Mouse (Mus musculus): Measurements from ENCODE around the gene Lrch4. TPM values are rescaled to one million over a fixed set of nuclear protein-coding genes. Genes with fewer than 3 reads are reported as not detected.
"Not testable (repeated sequence)": the region's sequence is repeated elsewhere in the genome, so short reads cannot be mapped to it uniquely, and the experiment has no call there.

Lrch4 gene
- total and polyA plus RNA-seq, 2 experiments from 2014 or later = 13.1 to 14.5 TPM

DNA sequence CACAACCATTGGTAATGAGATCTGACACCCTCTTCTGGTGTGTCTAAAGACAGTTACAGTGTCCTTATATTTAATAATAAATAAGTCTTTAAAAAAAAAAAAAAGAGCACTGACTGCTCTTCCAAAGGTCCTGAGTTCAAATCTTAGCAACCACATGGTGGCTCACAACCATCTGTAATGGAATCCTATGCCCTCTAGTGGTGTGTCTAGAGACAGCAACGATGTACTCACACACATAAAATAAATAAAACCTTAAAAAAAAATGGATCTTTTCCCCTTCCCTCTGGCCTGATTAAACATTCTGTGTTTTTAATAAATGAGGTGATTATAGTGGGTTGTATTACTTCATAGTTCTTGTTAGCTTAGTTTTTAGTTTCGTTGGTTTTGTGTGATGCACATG lies 14.0 kb upstream of the Lrch4 start:
- not testable (repeated sequence) for H3K4me3 ChIP-seq (ENCODE audit: low read depth, low read length); H3K27ac ChIP-seq (ENCODE audit: low read depth, low read length); H3K9ac ChIP-seq (replicated peaks; ENCODE audit: low read length, poor library complexity, severe bottlenecking); DNase-seq (ENCODE audit: low spot score); H3K36me3 ChIP-seq (ENCODE audit: insufficient read depth, low read length); H3K4me2 ChIP-seq (ENCODE audit: low read depth, low read length, poor library complexity, severe bottlenecking); H3K27me3 ChIP-seq (ENCODE audit: insufficient read depth, low read length); H3K4me1 ChIP-seq (ENCODE audit: insufficient read depth, low read length); H3K9me3 ChIP-seq (ENCODE audit: low read length); ATAC-seq (ENCODE audit: low FRiP score)
- TF ChIP-seq CTCF (IDR thresholded peaks at IDR 0.05) = peak; percentile 14; the same call in 1 of the 2 replicates
- 93% methylated on average over 2 of the region's 2 CpGs for WGBS

DNA sequence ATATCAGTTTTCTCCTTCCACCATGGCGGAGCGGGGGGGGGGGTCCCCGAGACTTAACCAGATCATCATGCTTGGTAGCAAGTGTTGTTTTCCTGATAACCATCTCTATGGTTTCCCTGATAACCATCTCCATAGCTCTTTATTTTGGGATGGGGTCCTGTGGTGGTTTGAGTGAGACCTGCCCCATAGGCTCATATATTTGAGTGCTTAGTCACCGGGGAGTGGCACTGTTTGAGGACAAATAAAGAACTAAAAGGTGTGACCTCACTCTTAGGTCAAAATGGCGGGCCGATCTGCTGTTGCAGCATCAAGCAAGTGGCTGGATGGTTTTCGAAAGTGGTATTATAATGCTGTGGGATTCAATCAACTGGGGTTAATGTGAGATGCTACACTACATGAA lies 13.6 kb upstream of the Lrch4 start:
- Histone ChIP-seq H3K36me3 (ENCODE audit: insufficient read depth, low read length) (no peaks in the 10 kb centered on the region), H3K9ac (replicated peaks; ENCODE audit: low read length, poor library complexity, severe bottlenecking) (no peak overlapping the region), H3K4me3 (ENCODE audit: low read depth, low read length) (no peak overlapping the region), H3K27ac (ENCODE audit: low read depth, low read length) (no peak overlapping the region), H3K27me3 (ENCODE audit: insufficient read depth, low read length) (no peaks in the 10 kb centered on the region), H3K9me3 (ENCODE audit: low read length) (no peaks in the 10 kb centered on the region), H3K4me1 (ENCODE audit: insufficient read depth, low read length) (no peaks in the 10 kb centered on the region), H3K4me2 (ENCODE audit: low read depth, low read length, poor library complexity, severe bottlenecking) (no peak overlapping the region)
- 87% methylated on average over 7 of the region's 7 CpGs for WGBS
- no peak for ATAC-seq (ENCODE audit: low FRiP score)
- TF ChIP-seq CTCF (IDR thresholded peaks at IDR 0.05) = no peak
- no peak for DNase-seq (ENCODE audit: low spot score)

- no peaks in the 10 kb centered on the region for H3K27me3 ChIP-seq (ENCODE audit: insufficient read depth, low read length)
- no peak overlapping the region for H3K27ac ChIP-seq (ENCODE audit: low read depth, low read length)
- no peak overlapping the region for H3K4me2 ChIP-seq (ENCODE audit: low read depth, low read length, poor library complexity, severe bottlenecking)
- H3K36me3 ChIP-seq (ENCODE audit: insufficient read depth, low read length) = no peaks in the 10 kb centered on the region
- no peak overlapping the region for H3K9ac ChIP-seq (replicated peaks; ENCODE audit: low read length, poor library complexity, severe bottlenecking)
- no peak for TF ChIP-seq CTCF (IDR thresholded peaks at IDR 0.05)
- H3K4me1 ChIP-seq (ENCODE audit: insufficient read depth, low read length) = no peaks in the 10 kb centered on the region
- no peak for DNase-seq (ENCODE audit: low spot score)
- ATAC-seq (ENCODE audit: low FRiP score) = no peak
- WGBS = 88% methylated on average over 11 of the region's 11 CpGs
- no peaks in the 10 kb centered on the region for H3K9me3 ChIP-seq (ENCODE audit: low read length)
- H3K4me3 ChIP-seq (ENCODE audit: low read depth, low read length) = no peak overlapping the region
These were observed 4.9 kb upstream of the Lrch4 start for GRCm38 (mm10) chr5:137623937-137624530.

- Histone ChIP-seq H3K27me3 (ENCODE audit: insufficient read depth, low read length) (no peaks in the 10 kb centered on the region), H3K27ac (ENCODE audit: low read depth, low read length) (peak overlapping the region; percentile 72), H3K36me3 (ENCODE audit: insufficient read depth, low read length) (no peaks in the 10 kb centered on the region), H3K9ac (replicated peaks; ENCODE audit: low read length, poor library complexity, severe bottlenecking) (peak overlapping the region; percentile 50), H3K9me3 (ENCODE audit: low read length) (no peaks in the 10 kb centered on the region), H3K4me3 (ENCODE audit: low read depth, low read length) (peak overlapping the region; percentile 43), H3K4me1 (ENCODE audit: insufficient read depth, low read length) (peaks cover 10% of the 10 kb centered on the region), H3K4me2 (ENCODE audit: low read depth, low read length, poor library complexity, severe bottlenecking) (peak overlapping the region; percentile 59)
- DNase-seq (ENCODE audit: low spot score) (no peak), ATAC-seq (ENCODE audit: low FRiP score) (no peak)
- peak; percentile 31; the same call in 1 of the 2 replicates for TF ChIP-seq CTCF (IDR thresholded peaks at IDR 0.05)
- 2% methylated on average over 9 of the region's 9 CpGs for WGBS
These were observed 930 bp upstream of the Lrch4 start for GRCm38 (mm10) chr5:137627991-137628390.

DNA sequence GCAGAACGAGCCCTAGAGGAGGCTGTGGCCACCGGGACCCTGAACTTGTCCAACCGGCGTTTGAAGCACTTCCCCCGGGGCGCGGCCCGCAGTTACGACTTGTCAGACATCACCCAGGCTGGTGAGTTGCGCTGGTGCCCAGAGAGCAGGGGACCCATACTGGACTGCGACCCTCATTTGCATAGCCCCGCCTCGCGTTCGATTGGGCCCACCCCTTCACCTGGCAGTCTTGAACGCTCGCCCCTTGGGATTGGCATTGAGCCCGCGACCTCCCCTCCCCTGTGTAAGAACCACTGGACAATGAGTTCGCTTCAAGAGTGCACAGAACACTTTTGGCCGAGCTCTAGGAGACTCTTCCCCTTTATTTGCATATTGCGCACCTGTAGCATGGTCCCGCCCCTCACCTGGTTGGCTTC lies 393 bp downstream of the Lrch4 start:
- peak overlapping the region; percentile 92 for H3K4me3 ChIP-seq (ENCODE audit: low read depth, low read length)

GRCm38 (mm10) chr5:137629906-137630545 lies 1.1 kb downstream of the Lrch4 start:
- Histone ChIP-seq H3K4me3 (ENCODE audit: low read depth, low read length) (peak overlapping the region; percentile 92), H3K9me3 (ENCODE audit: low read length) (no peaks in the 10 kb centered on the region), H3K4me1 (ENCODE audit: insufficient read depth, low read length) (peaks cover 10% of the 10 kb centered on the region), H3K27ac (ENCODE audit: low read depth, low read length) (no peak overlapping the region), H3K27me3 (ENCODE audit: insufficient read depth, low read length) (no peaks in the 10 kb centered on the region), H3K9ac (replicated peaks; ENCODE audit: low read length, poor library complexity, severe bottlenecking) (0 out of 2 replicates have a peak overlapping the region, but pooled peaks have one; percentile 14), H3K36me3 (ENCODE audit: insufficient read depth, low read length) (peaks cover 10% of the 10 kb centered on the region), H3K4me2 (ENCODE audit: low read depth, low read length, poor library complexity, severe bottlenecking) (peak overlapping the region; percentile 89)
- DNase-seq (ENCODE audit: low spot score) = no peak
- no peak for TF ChIP-seq CTCF (IDR thresholded peaks at IDR 0.05)
- ATAC-seq (ENCODE audit: low FRiP score) = no peak
- 27% methylated on average over 6 of the region's 6 CpGs for WGBS

More for the DNA sequence above, 393 bp downstream of the Lrch4 start:
- no peak for TF ChIP-seq CTCF (IDR thresholded peaks at IDR 0.05)
- DNase-seq (ENCODE audit: low spot score) = peak; percentile 38
- peak overlapping the region; percentile 89 for H3K4me2 ChIP-seq (ENCODE audit: low read depth, low read length, poor library complexity, severe bottlenecking)
- H3K9me3 ChIP-seq (ENCODE audit: low read length) = no peaks in the 10 kb centered on the region
- no peaks in the 10 kb centered on the region for H3K27me3 ChIP-seq (ENCODE audit: insufficient read depth, low read length)
- H3K9ac ChIP-seq (replicated peaks; ENCODE audit: low read length, poor library complexity, severe bottlenecking) = peak overlapping the region; percentile 80
- ATAC-seq (ENCODE audit: low FRiP score) = peak; percentile 15; the same call in 1 of the 2 replicates
- H3K4me1 ChIP-seq (ENCODE audit: insufficient read depth, low read length) = peaks cover 10% of the 10 kb centered on the region
- H3K36me3 ChIP-seq (ENCODE audit: insufficient read depth, low read length) = peaks cover 9% of the 10 kb centered on the region
- WGBS = 1% methylated on average over 20 of the region's 23 CpGs
- peak overlapping the region; percentile 87 for H3K27ac ChIP-seq (ENCODE audit: low read depth, low read length)

Data from midbrain, postnatal 0 days (tissue).